Mouse (Mus musculus): ENCODE data around the gene Oaz3. TPM values are rescaled to one million over a fixed set of nuclear protein-coding genes. Genes with fewer than 3 reads are reported as not detected.

Gene Oaz3
- polyA plus RNA-seq (2015; fragmentation: Nextera tagmentation; extraction: Ambion mirVana) = 0.88 and 1.4 TPM in 2 replicates

- H3K9ac ChIP-seq = peak within 1 kb of the TSS; percentile 82
- no peaks in the 10 kb centered on the region for H3K9me3 ChIP-seq
- H3K36me3 ChIP-seq = peaks cover 42% of the 10 kb centered on the region
- peaks cover 6% of the 10 kb centered on the region; the same call in 1 of the 2 replicates for H3K27me3 ChIP-seq
- no peak; the same call in 1 of the 2 replicates for ATAC-seq (ENCODE audit: low read depth)
- H3K4me3 ChIP-seq = peak within 1 kb of the TSS; percentile 96
- peak within 1 kb of the TSS; percentile 84 for H3K4me2 ChIP-seq
- H3K4me1 ChIP-seq (replicated peaks) = peaks cover 14% of the 10 kb centered on the region
- peak within 1 kb of the TSS; percentile 76 for H3K27ac ChIP-seq (replicated peaks)
- under 1% methylated on average over 24 of the region's 24 CpGs for WGBS
Measured at GRCm38 (mm10) chr3:94443597-94443964, at the start of gene Oaz3. Gene Oaz3 (minus strand): TSS chr3:94443915.

- Histone ChIP-seq H3K9ac (0 out of 2 replicates have a peak overlapping the region, but pooled peaks have one; percentile 12), H3K27ac (replicated peaks) (no peak overlapping the region), H3K27me3 (no peaks in the 10 kb centered on the region), H3K9me3 (no peaks in the 10 kb centered on the region), H3K4me1 (replicated peaks) (peaks cover 74% of the 10 kb centered on the region), H3K4me3 (no peak overlapping the region), H3K4me2 (no peak overlapping the region), H3K36me3 (peaks cover 85% of the 10 kb centered on the region)
- ATAC-seq (ENCODE audit: low read depth) = no peak
- WGBS = 80% methylated on average over 6 of the region's 6 CpGs
Measured at GRCm38 (mm10) chr3:94487581-94487980, 43.9 kb upstream of the Oaz3 start.

- no peaks in the 10 kb centered on the region for H3K9me3 ChIP-seq
- H3K9ac ChIP-seq = no peak overlapping the region
- ATAC-seq (ENCODE audit: low read depth) = no peak
- H3K27ac ChIP-seq (replicated peaks) = peak overlapping the region; percentile 34; the same call in 1 of the 2 replicates
- peaks cover 84% of the 10 kb centered on the region for H3K4me1 ChIP-seq (replicated peaks)
- peaks cover 87% of the 10 kb centered on the region for H3K36me3 ChIP-seq
- 62% methylated on average over 7 of the region's 7 CpGs for WGBS
- H3K4me2 ChIP-seq = no peak overlapping the region
- no peaks in the 10 kb centered on the region for H3K27me3 ChIP-seq
- no peak overlapping the region for H3K4me3 ChIP-seq
Measured at GRCm38 (mm10) chr3:94485922-94486321, 42.2 kb upstream of the Oaz3 start.

GRCm38 (mm10) chr3:94483790-94484439 lies 40.2 kb upstream of the Oaz3 start:
- peaks cover 73% of the 10 kb centered on the region for H3K36me3 ChIP-seq
- no peaks in the 10 kb centered on the region for H3K27me3 ChIP-seq
- peak overlapping the region; percentile 50 for H3K4me2 ChIP-seq
- peak overlapping the region; percentile 14 for H3K4me3 ChIP-seq
- peaks cover 88% of the 10 kb centered on the region for H3K4me1 ChIP-seq (replicated peaks)
- H3K9ac ChIP-seq = peak overlapping the region; percentile 27
- peak; percentile 89 for ATAC-seq (ENCODE audit: low read depth)
- peak overlapping the region; percentile 90 for H3K27ac ChIP-seq (replicated peaks)
- H3K9me3 ChIP-seq = no peaks in the 10 kb centered on the region
- 8% methylated on average over 20 of the region's 20 CpGs for WGBS

GRCm38 (mm10) chr3:94482764-94483385 lies 39.2 kb upstream of the Oaz3 start:
- H3K9me3 ChIP-seq = no peaks in the 10 kb centered on the region
- H3K4me2 ChIP-seq = peak overlapping the region; percentile 94; the same call in 1 of the 2 replicates
- ATAC-seq (ENCODE audit: low read depth) = no peak
- peaks cover 91% of the 10 kb centered on the region for H3K4me1 ChIP-seq (replicated peaks)
- H3K27ac ChIP-seq (replicated peaks) = peak overlapping the region; percentile 90
- no peak overlapping the region for H3K4me3 ChIP-seq
- peaks cover 63% of the 10 kb centered on the region for H3K36me3 ChIP-seq
- H3K9ac ChIP-seq = 0 out of 2 replicates have a peak overlapping the region, but pooled peaks have one; percentile 18
- H3K27me3 ChIP-seq = no peaks in the 10 kb centered on the region
- 86% methylated on average over 17 of the region's 17 CpGs for WGBS

- peak overlapping the region; percentile 94 for H3K4me2 ChIP-seq
- H3K27me3 ChIP-seq = no peaks in the 10 kb centered on the region
- no peak for ATAC-seq (ENCODE audit: low read depth)
- no peak overlapping the region for H3K4me3 ChIP-seq
- H3K9ac ChIP-seq = peak overlapping the region; percentile 90; the same call in 1 of the 2 replicates
- peaks cover 49% of the 10 kb centered on the region for H3K36me3 ChIP-seq
- peaks cover 89% of the 10 kb centered on the region for H3K4me1 ChIP-seq (replicated peaks)
- no peaks in the 10 kb centered on the region for H3K9me3 ChIP-seq
- peak overlapping the region; percentile 90 for H3K27ac ChIP-seq (replicated peaks)
- WGBS = 77% methylated on average over 4 of the region's 4 CpGs
Measured at GRCm38 (mm10) chr3:94481429-94481828, 37.7 kb upstream of the Oaz3 start.

GRCm38 (mm10) chr3:94480291-94480884 lies 36.7 kb upstream of the Oaz3 start, which contains the start of gene Riiad1:
Gene Riiad1 (minus strand): TSS chr3:94480341.
- Histone ChIP-seq H3K36me3 (peaks cover 39% of the 10 kb centered on the region), H3K9ac (peak within 1 kb of the TSS; percentile 90), H3K27ac (replicated peaks) (peak within 1 kb of the TSS; percentile 91), H3K9me3 (no peaks in the 10 kb centered on the region), H3K4me1 (replicated peaks) (peaks cover 83% of the 10 kb centered on the region), H3K27me3 (no peaks in the 10 kb centered on the region), H3K4me2 (peak within 1 kb of the TSS; percentile 94), H3K4me3 (peak within 1 kb of the TSS; percentile 59)
- ATAC-seq (ENCODE audit: low read depth) = no peak
- WGBS = 5% methylated on average over 16 of the region's 16 CpGs

GRCm38 (mm10) chr3:94479564-94479963 lies 35.8 kb upstream of the Oaz3 start:
- Histone ChIP-seq H3K9me3 (no peaks in the 10 kb centered on the region), H3K4me1 (replicated peaks) (peaks cover 74% of the 10 kb centered on the region), H3K4me3 (peak overlapping the region; percentile 59), H3K9ac (peak overlapping the region; percentile 90), H3K27me3 (no peaks in the 10 kb centered on the region), H3K4me2 (peak overlapping the region; percentile 94), H3K27ac (replicated peaks) (peak overlapping the region; percentile 91; the same call in 1 of the 2 replicates), H3K36me3 (peaks cover 31% of the 10 kb centered on the region)
- 8% methylated on average over 11 of the region's 11 CpGs for WGBS
- ATAC-seq (ENCODE audit: low read depth) = no peak

- peak; percentile 43 for ATAC-seq (ENCODE audit: low read depth)
- Histone ChIP-seq H3K4me2 (peak overlapping the region; percentile 94), H3K27me3 (no peaks in the 10 kb centered on the region), H3K27ac (replicated peaks) (peak overlapping the region; percentile 91), H3K36me3 (peaks cover 28% of the 10 kb centered on the region), H3K9ac (peak overlapping the region; percentile 90), H3K4me3 (peak overlapping the region; percentile 59), H3K4me1 (replicated peaks) (peaks cover 66% of the 10 kb centered on the region), H3K9me3 (no peaks in the 10 kb centered on the region)
- WGBS = 7% methylated on average over 9 of the region's 9 CpGs
Measured at GRCm38 (mm10) chr3:94478591-94479169, 35.0 kb upstream of the Oaz3 start.

- peak; percentile 92 for ATAC-seq (ENCODE audit: low read depth)
Measured at GRCm38 (mm10) chr3:94477981-94478422, 34.3 kb upstream of the Oaz3 start, which contains the start of gene Celf3. Gene Celf3 (plus strand): TSS chr3:94478295.

GRCm38 (mm10) chr3:94477444-94477843 lies 33.7 kb upstream of the Oaz3 start:
- peak overlapping the region; percentile 59 for H3K4me3 ChIP-seq
- WGBS = 24% methylated on average over 4 of the region's 4 CpGs
- peaks cover 62% of the 10 kb centered on the region for H3K4me1 ChIP-seq (replicated peaks)
- peaks cover 21% of the 10 kb centered on the region for H3K36me3 ChIP-seq
- H3K9me3 ChIP-seq = no peaks in the 10 kb centered on the region
- H3K9ac ChIP-seq = peak overlapping the region; percentile 90
- peak; percentile 15 for ATAC-seq (ENCODE audit: low read depth)
- H3K4me2 ChIP-seq = peak overlapping the region; percentile 94
- no peaks in the 10 kb centered on the region for H3K27me3 ChIP-seq
- H3K27ac ChIP-seq (replicated peaks) = peak overlapping the region; percentile 91

More at GRCm38 (mm10) chr3:94477981-94478422, 34.3 kb upstream of the Oaz3 start, which contains the start of gene Celf3:
- Histone ChIP-seq H3K4me2 (peak within 1 kb of the TSS; percentile 94), H3K27me3 (no peaks in the 10 kb centered on the region), H3K9me3 (no peaks in the 10 kb centered on the region), H3K9ac (peak within 1 kb of the TSS; percentile 90), H3K27ac (replicated peaks) (peak within 1 kb of the TSS; percentile 91), H3K4me3 (peak within 1 kb of the TSS; percentile 59), H3K4me1 (replicated peaks) (peaks cover 62% of the 10 kb centered on the region), H3K36me3 (peaks cover 24% of the 10 kb centered on the region)
- 1% methylated on average over 14 of the region's 14 CpGs for WGBS
